Mouse (Mus musculus) heart, postnatal 0 days (tissue): Measurements from ENCODE around the gene Tarbp2.

Source experiments
- CTCF ChIP-seq: IDR thresholded peaks from 2 replicates; pipeline ENCODE4 v1.5.1; 2016; ENCODE audit warnings: antibody characterized with exemption, control low read depth, low read depth
- EP300 ChIP-seq: IDR thresholded peaks from 2 replicates; pipeline ENCODE4 v1.6.1; 2016; ENCODE audit warnings: antibody characterized with exemption, low read depth

DNA sequence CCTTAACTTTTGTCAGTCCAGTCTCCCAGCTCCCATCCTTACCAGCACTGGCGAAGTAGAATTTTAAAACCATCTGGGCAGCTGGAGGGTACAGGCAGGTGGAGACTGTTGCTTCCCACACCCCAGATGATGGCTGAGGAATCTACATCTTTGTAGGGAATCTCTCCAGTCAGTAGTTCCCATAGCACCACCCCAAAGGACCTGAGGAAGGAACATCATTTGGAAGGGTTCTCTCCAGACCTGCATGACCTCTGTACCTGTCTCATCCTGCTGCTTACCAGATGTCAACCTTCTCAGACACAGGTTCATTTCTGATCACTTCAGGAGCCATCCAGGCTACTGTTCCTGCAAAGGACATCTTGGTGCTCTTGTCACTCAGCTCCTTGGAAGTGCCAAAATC is 14.5 kb upstream of the Tarbp2 start, which contains the start of gene Gm10337:
- TF ChIP-seq CTCF (no peak), EP300 (no peak)
